Mouse (Mus musculus) neutrophil, adult 65 days (primary cell): Measurements from ENCODE around the gene Ist1. TPM values are rescaled to one million over a fixed set of nuclear protein-coding genes. Genes with fewer than 3 reads are reported as not detected.

Source experiments
- total RNA-seq: library from RNA; stranded (reverse); gene quantifications from 2 replicates; pipeline ENCODE4 v1.2.4, GENCODE M21; 2023

The Ist1 gene
- 120 and 159 TPM in 2 replicates for total RNA-seq

GRCm38 (mm10) chr8:109693146-109693900 is at the start of gene Ist1:
Gene Ist1 (minus strand): TSS chr8:109693260.

GRCm38 (mm10) chr8:109737237-109738048 is 44.4 kb upstream of the Ist1 start, which contains the start of gene Atxn1l:
Gene Atxn1l (minus strand): TSS chr8:109737739.

GRCm38 (mm10) chr8:109705320-109706075 is 12.4 kb upstream of the Ist1 start, which contains the start of gene Zfp821:
Gene Zfp821 (plus strand): TSS chr8:109705546.

Other genes starting within 250 kb of the Ist1 start
- not detected in 2 replicates for gene Pmfbp1, start 199.2 kb downstream of the Ist1 start, total RNA-seq
- gene Dhx38, start 127.4 kb downstream of the Ist1 start, total RNA-seq = 110 and 138 TPM in 2 replicates
- gene Txnl4b, start 127.4 kb downstream of the Ist1 start, total RNA-seq = 10.1 and 12.8 TPM in 2 replicates
- 1,024 and 1,082 TPM in 2 replicates for gene Hp, start 114.1 kb downstream of the Ist1 start, total RNA-seq
- 6.1 and 15.4 TPM in 2 replicates for gene Dhodh, start 84.6 kb downstream of the Ist1 start, total RNA-seq
- 0.47 TPM in 1 of 2 replicates, not detected in the other for gene Pkd1l3, start 78.7 kb downstream of the Ist1 start, total RNA-seq
- 18.7 and 23.1 TPM in 2 replicates for gene Zfp821, start 12.3 kb upstream of the Ist1 start, total RNA-seq
- gene Atxn1l, start 44.5 kb upstream of the Ist1 start, total RNA-seq = 34.0 and 40.5 TPM in 2 replicates
- gene Ap1g1, start 85.3 kb upstream of the Ist1 start, total RNA-seq = 63.3 and 81.9 TPM in 2 replicates
- gene Phlpp2, start 175.3 kb upstream of the Ist1 start, total RNA-seq = 2.2 and 5.5 TPM in 2 replicates